Mouse (Mus musculus) thymus, adult 2 months (tissue): Measurements from ENCODE around the gene Erv3. TPM values are rescaled to one million over a fixed set of nuclear protein-coding genes. Genes with fewer than 3 reads are reported as not detected.

ENCODE experiments used
- DNase-seq: peaks from one replicate; pipeline ENCODE4 v3.0.0; 2021
- H3K27ac ChIP-seq: fragments of 200-500 bp; 2 replicates; pipeline ENCODE4 v1.5.1; 2012; ENCODE audit warnings: low read length, control low read depth; ENCODE audit not compliant: control insufficient read depth, insufficient read depth
- H3K27me3 ChIP-seq: fragments of 200-500 bp; 2 replicates; pipeline ENCODE4 v1.6.1; 2012; ENCODE audit warnings: mild to moderate bottlenecking, low read length, moderate library complexity, mixed read lengths; ENCODE audit not compliant: control insufficient read depth, insufficient read depth
- H3K36me3 ChIP-seq: fragments of 200-500 bp; 2 replicates; pipeline ENCODE4 v1.6.1; 2012; ENCODE audit warnings: mild to moderate bottlenecking, low read length, moderate library complexity; ENCODE audit not compliant: control insufficient read depth, insufficient read depth
- H3K4me1 ChIP-seq: fragments of 200-500 bp; replicated peaks from 2 replicates; pipeline ENCODE4 v1.6.1; 2012; ENCODE audit warnings: low read length; ENCODE audit not compliant: control insufficient read depth, insufficient read depth
- H3K4me3 ChIP-seq: fragments of 200-500 bp; 2 replicates; pipeline ENCODE4 v1.5.1; 2012; ENCODE audit warnings: mild to moderate bottlenecking, low read length, control low read depth, moderate library complexity; ENCODE audit not compliant: control insufficient read depth, insufficient read depth
- CTCF ChIP-seq: fragments of 200-500 bp; IDR thresholded peaks from 2 replicates; pipeline ENCODE4 v1.5.1; 2012; ENCODE audit warnings: mild to moderate bottlenecking, control low read depth, low read length, moderate library complexity, borderline replicate concordance; ENCODE audit not compliant: control insufficient read depth, poor library complexity, insufficient read depth; ENCODE audit errors: extremely low read depth
- POLR2A ChIP-seq: fragments of 200-500 bp; IDR thresholded peaks from 2 replicates; pipeline ENCODE4 v1.6.1; 2012; ENCODE audit warnings: mild to moderate bottlenecking, low read length, control low read depth, moderate library complexity; ENCODE audit not compliant: control insufficient read depth, poor library complexity, insufficient read depth; ENCODE audit errors: extremely low read depth
- WGBS: fragments of 180-500 bp; shearing (Covaris S2); methylation state at CpG from one replicate; pipeline ENCODE4 v1.1.7; 2018; 5-methylcytosine and 5-hydroxymethylcytosine counted together
- polyA plus RNA-seq: library from polyadenylated mRNA; depleted of rRNA; stranded (reverse); fragments of >200 nt; gene quantifications from 2 replicates; pipeline ENCODE4 v1.2.3, GENCODE M21; 2012

Gene Erv3
- polyA plus RNA-seq, 1 experiment = 0.23 TPM

DNA sequence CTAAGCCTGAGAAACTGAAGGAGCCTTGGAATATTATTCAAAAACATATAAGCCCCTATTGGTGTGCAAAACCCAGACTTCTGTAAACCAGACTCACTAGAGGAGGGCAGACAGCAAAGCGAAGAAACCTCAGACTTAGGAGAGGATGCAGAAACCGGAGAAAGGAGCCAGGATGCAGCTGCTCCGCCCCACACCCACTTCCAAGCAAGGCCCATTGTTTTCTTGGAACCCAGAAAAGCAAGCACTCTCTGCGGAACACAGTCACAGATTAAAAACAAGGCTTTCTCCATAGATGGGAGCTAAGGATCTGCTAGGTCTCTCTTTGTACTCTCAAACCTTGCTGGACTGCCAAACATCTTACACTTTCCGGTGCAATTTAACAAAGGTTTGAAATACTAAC is 33.0 kb upstream of the Erv3 start:
- WGBS = 32% methylated on average over 5 of the region's 5 CpGs
- no peaks in the 10 kb centered on the region for H3K36me3 ChIP-seq
- no peaks in the 10 kb centered on the region for H3K27me3 ChIP-seq
- H3K4me3 ChIP-seq = no peak overlapping the region
- TF ChIP-seq CTCF (no peak), POLR2A (no peak)
- H3K4me1 ChIP-seq = peaks cover 18% of the 10 kb centered on the region
- DNase-seq = no peak
- no peak overlapping the region for H3K27ac ChIP-seq

- DNase-seq = no peak
- H3K27ac ChIP-seq = no peak overlapping the region
- TF ChIP-seq CTCF (no peak), POLR2A (no peak)
- H3K4me3 ChIP-seq = no peak overlapping the region
- H3K36me3 ChIP-seq = no peaks in the 10 kb centered on the region
- peaks cover 33% of the 10 kb centered on the region for H3K4me1 ChIP-seq
- H3K27me3 ChIP-seq = no peaks in the 10 kb centered on the region
- WGBS = 7% methylated on average over 7 of the region's 7 CpGs
Observed at GRCm38 (mm10) chr2:131888233-131888632, 28.7 kb upstream of the Erv3 start.

DNA sequence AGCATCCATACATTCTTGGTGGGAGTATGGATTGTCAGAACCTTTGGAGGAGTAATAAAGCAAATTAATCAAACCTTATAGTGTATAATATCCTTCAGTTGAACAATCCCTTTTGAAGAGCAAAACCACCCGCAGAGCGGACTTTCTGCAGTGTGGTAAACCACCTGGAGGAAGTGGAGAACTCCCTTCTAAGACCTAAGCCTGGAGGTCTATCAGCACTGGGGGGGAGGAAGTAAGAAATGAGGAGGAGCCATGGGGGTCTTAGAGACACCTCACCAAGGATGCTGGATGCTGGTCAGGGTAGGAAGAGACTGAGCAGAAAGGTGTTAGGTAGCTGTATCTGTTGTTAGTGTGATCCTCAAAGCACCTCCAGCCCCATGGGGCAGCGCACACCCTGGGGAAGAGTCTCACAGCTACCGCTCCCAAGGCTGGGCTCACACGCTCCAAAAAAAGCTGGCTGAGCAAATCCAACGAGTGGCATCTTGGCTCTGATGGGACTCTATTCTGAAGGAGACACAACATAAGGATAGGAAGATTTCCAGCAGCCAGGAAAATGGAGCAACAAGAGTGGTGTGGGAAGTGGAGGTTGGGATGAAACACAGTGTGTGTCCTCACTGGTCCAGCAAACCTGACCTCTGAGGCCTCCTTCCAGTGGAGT is 27.1 kb upstream of the Erv3 start:
- Histone ChIP-seq H3K27me3 (no peaks in the 10 kb centered on the region), H3K4me1 (peaks cover 33% of the 10 kb centered on the region), H3K4me3 (no peak overlapping the region), H3K27ac (no peak overlapping the region; the same call in 1 of the 2 replicates), H3K36me3 (no peaks in the 10 kb centered on the region)
- 17% methylated on average over 6 of the region's 6 CpGs for WGBS
- TF ChIP-seq CTCF (no peak), POLR2A (no peak)
- peak; percentile 39 for DNase-seq

DNA sequence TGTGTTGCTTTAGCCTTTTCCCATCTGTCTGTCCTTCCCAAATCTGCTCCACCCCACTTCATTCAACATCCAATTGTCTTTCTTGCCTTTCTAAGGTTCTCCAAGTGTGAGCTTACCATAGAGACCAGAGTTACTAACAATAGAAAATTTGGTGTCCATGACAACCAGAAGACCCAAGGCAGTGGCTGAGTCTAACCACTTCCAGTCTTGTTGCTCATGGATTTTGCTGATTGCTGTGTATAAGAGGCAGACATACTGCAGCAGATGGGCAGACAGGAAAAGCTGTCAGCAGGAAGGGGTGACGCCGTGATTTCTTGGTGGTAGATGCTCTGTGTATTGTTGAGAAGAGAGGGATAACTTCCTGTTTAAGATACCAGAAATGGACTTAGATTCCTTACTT is 23.6 kb upstream of the Erv3 start:
- WGBS = 21% methylated on average over 2 of the region's 2 CpGs
- Histone ChIP-seq H3K36me3 (no peaks in the 10 kb centered on the region), H3K4me1 (peaks cover 24% of the 10 kb centered on the region), H3K4me3 (no peak overlapping the region), H3K27me3 (no peaks in the 10 kb centered on the region), H3K27ac (no peak overlapping the region)
- no peak for DNase-seq
- TF ChIP-seq CTCF (no peak), POLR2A (no peak)

- WGBS = 71% methylated on average over 4 of the region's 4 CpGs
- no peak overlapping the region for H3K27ac ChIP-seq
- no peak for DNase-seq
Observed at GRCm38 (mm10) chr2:131881766-131882165, 22.2 kb upstream of the Erv3 start.

GRCm38 (mm10) chr2:131876551-131877265 is 17.2 kb upstream of the Erv3 start:
- H3K4me1 ChIP-seq = no peaks in the 10 kb centered on the region
- no peak overlapping the region for H3K27ac ChIP-seq
- no peak overlapping the region for H3K4me3 ChIP-seq
- TF ChIP-seq CTCF (no peak), POLR2A (no peak)
- DNase-seq = no peak
- H3K36me3 ChIP-seq = no peaks in the 10 kb centered on the region
- H3K27me3 ChIP-seq = no peaks in the 10 kb centered on the region
- 97% methylated on average over 7 of the region's 7 CpGs for WGBS

More at GRCm38 (mm10) chr2:131881766-131882165, 22.2 kb upstream of the Erv3 start:
- H3K27me3 ChIP-seq = no peaks in the 10 kb centered on the region
- H3K4me3 ChIP-seq = no peak overlapping the region
- TF ChIP-seq CTCF (no peak), POLR2A (no peak)
- no peaks in the 10 kb centered on the region for H3K36me3 ChIP-seq
- H3K4me1 ChIP-seq = peaks cover 12% of the 10 kb centered on the region

- H3K27me3 ChIP-seq = no peaks in the 10 kb centered on the region
- no peak overlapping the region for H3K27ac ChIP-seq
- no peak for TF ChIP-seq POLR2A
- TF ChIP-seq CTCF = no peak
- H3K4me3 ChIP-seq = no peak overlapping the region
- DNase-seq = no peak
- H3K36me3 ChIP-seq = no peaks in the 10 kb centered on the region
- 92% methylated on average over 1 of the region's 1 CpGs for WGBS
- no peaks in the 10 kb centered on the region for H3K4me1 ChIP-seq
Observed at GRCm38 (mm10) chr2:131873376-131873775, 13.8 kb upstream of the Erv3 start.
